Mouse (Mus musculus): Measurements from ENCODE around the gene Serpinb6a. TPM values are rescaled to one million over a fixed set of nuclear protein-coding genes. Genes with fewer than 3 reads are reported as not detected.
"Not testable (repeated sequence)": the region's sequence is repeated elsewhere in the genome, so short reads cannot be mapped to it uniquely, and the experiment has no call there.

Serpinb6a gene
- total and polyA plus RNA-seq, 3 experiments, result 102 to 541 (median 437) TPM

- no peak for DNase-seq
Observed at GRCm38 (mm10) chr13:33989625-33990024, 13.0 kb downstream of the Serpinb6a start.

GRCm38 (mm10) chr13:33966574-33966973 lies 36.0 kb downstream of the Serpinb6a start:
- no peak for DNase-seq

GRCm38 (mm10) chr13:33966025-33966412 lies 36.6 kb downstream of the Serpinb6a start:
- no peak for DNase-seq

DNA sequence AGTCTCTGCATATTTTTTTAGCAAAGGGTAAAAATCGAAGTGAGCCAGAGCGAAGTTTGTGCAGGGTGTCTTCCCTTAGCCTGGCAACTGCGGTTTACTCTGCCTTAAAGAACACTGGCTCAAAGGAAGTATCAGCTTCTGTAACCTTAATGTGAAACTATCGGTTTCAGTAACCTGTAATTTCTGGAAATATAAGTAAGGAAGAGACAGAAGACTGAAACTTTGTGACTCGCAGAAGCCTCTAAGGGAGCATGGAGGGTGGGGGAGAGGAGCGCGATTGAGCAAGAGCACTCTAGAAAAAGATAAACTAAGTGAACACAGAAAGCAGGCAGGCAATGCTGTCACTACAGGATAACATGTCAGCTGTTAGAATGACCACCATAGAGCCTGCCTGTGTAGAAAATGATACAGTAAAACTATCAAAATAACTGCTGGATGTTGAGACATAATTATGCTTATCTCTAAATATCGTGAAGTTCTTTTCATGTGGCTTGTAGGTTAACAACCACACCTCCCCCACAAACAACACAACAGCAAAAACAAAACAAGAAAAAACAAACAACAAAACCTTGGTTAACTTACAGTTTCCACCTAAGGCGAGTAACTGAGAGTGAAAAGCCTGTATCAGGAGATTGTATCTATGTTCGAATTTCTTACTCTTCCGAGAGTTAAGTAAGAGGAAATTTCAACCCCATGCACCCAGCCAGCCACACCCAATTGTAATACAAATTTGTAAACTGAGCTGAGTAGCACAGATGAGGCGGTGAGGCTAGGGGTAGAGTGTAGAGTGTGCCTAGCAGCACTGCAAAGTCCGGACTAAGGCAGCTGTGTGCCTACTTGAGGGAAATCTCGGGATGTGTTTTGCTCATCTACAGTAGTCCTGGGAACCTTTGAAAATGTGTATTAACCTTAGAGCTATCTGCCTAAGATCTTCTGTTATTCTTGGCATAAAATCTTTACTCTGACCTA lies 37.3 kb downstream of the Serpinb6a start:
- peak; percentile 49 for DNase-seq

DNA sequence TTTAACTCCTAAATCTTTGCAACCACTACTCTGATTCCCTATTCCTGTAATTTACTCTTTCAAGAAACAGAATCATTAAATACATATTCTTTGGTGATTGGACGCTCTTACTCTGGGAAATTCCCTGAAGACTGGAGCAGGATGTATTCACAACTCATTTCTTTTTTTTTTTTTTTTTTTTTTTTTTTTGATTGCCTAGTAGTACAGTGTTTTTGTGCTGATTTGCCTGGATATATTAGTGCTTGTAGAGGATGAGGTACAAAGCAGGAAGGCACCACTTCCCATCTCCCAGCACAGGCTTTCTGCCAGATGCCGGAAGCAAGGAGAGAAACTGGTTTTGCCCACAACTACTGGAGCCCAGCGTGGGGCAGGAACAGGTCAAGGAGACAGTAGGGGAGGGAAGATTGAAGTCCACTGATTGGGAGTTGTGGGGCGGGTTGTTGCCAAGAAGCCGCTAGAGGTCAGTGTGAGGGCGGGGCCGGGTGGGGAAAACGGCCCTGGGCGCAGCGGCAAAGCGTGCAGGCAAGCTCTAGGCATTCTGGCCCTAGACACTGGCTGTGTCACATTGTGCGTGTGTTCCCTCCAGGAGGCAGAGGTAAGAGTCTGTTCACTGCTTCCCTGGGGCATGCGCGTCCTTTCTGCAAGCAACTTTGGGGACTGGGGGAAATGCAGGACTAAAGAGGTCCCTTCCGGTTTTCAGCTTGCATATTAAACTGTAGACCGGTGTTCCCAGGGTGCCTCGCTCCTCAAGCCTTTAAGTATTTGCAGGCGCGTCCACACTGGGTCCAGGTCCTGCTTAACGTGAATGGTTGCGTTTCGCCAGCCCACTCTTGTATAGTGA lies 38.2 kb downstream of the Serpinb6a start, which contains the start of gene Nqo2:
TSS of gene Nqo2 (plus strand) at position 482 of the 841 bp plus-strand sequence.
- peak; percentile 91 for DNase-seq

DNA sequence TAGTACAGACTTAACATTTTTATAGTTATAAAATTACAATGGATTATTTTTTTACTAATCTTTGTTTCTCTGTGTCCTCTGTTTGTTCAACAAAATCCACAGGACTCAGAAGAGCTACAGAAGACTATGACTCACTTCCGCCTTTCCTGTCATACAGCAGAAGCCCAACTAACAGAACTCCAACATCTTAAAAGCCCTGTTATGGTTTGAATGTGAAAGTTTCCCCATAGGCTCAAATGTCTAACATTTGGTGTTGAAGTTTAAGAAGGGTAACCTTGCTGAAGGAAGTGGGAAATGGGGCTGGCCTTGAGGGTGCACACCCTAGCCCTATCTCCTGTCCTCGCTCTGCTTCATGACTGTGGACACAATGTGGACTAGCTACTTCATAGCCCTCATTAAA lies 42.8 kb downstream of the Serpinb6a start:
- DNase-seq, result no peak

DNA sequence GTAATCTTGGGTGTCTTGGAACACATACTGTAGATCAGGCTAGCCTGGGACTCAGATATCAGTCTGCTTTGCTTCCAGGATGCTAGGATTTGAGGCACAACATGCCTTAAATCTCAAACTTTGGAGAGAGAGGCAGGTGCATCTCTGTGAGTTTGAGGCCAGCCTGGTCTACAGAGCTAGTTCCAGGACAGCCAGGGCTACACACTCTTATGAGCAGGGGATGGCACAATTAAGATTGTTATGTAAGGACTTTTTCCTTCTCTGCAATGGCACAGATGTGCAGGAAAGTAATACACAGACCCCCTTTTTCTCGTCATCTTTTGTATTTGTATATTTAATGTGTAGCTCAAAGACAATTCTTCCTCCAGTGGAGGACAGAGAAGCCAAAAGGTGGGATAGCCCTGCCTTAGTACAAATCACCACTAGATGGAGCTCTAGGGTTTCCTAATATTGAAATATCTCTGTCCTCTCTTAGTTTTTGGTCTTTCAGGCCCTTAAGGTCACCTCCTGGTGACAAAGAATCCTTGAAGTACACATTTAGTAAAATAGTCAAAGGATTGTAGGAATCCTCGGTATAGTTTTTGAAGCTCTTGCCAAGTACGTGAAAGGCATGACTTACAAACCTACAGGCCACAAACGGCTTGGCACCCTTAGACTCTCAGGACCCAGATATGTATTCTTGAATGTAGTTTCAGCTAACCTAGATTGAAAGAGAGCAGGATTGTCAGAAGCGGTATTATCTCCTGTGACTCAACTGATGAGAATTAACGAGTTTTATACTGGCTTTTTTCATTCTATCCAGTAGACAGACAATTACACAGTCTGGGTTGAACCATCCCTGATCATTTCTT lies 45.8 kb downstream of the Serpinb6a start:
- peak; percentile 41 for DNase-seq

DNA sequence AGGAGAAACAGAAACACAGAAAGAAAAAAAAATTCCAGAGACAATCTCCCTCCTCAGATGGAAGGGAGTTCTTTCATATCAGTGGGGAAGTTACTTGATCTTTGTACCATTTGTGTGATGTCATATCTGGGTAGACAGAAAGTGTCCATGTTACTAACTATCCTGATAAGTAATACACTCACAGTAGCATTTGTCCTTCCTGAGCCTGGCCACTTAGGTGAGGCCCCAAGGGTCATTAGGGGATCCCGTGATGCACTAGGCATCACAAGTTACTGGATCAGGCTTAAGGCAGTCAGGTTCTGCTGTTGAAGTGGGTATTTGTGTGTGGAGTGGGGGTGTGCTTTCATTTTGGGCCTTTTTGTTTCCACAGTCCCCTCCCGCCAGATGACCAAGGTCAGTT lies 49.6 kb downstream of the Serpinb6a start:
- peak; percentile 37 for DNase-seq

GRCm38 (mm10) chr13:33952075-33952449 lies 50.5 kb downstream of the Serpinb6a start:
- peak; percentile 74 for DNase-seq

DNA sequence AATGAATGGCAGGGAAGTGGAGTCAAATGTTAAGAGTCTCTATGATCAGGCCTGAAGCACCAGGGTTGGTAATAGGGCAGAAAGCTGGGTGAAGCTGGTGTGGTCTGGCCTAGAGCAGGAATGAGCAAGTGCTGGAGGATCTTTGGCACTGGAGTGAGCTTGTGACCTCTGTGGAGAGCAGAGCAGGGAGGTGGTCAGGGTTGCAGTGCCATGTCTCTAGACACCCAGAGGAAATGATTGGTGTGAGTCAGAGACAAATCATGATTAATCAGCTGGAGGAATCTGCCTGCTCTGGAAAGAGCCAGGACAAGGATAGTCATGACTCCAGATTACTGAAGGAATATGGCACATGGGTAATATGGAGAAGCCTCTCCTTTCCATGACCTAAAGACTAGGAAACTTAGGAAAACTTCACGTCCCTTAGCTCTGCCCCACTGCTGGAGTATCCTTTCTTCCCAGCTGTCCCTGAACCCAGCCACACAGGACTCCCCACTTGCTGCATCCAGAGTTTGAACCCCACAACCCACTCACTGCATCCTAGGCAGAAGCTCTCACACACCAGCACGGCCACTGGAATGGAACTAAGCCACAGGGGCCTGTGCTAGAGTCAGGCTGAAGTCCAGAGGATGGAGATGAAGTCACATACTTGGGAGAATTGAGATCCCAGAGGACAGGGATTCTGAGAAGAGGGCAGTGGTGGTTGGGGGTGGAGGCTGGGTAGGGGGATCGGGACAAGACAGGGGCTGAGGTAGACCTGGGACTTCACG lies 51.1 kb downstream of the Serpinb6a start:
- peak; percentile 88 for DNase-seq

- DNase-seq, result peak; percentile 60
Observed at GRCm38 (mm10) chr13:33942212-33942779, 60.3 kb downstream of the Serpinb6a start.

GRCm38 (mm10) chr13:33941288-33941808 lies 61.2 kb downstream of the Serpinb6a start:
- DNase-seq, result peak; percentile 45

GRCm38 (mm10) chr13:33937587-33937986 lies 65.0 kb downstream of the Serpinb6a start:
- DNase-seq, result not testable (repeated sequence)

GRCm38 (mm10) chr13:33937151-33937550 lies 65.4 kb downstream of the Serpinb6a start:
- no peak for DNase-seq

- peak; percentile 88 for DNase-seq
Observed at GRCm38 (mm10) chr13:33935465-33936181, 67.0 kb downstream of the Serpinb6a start.

DNA sequence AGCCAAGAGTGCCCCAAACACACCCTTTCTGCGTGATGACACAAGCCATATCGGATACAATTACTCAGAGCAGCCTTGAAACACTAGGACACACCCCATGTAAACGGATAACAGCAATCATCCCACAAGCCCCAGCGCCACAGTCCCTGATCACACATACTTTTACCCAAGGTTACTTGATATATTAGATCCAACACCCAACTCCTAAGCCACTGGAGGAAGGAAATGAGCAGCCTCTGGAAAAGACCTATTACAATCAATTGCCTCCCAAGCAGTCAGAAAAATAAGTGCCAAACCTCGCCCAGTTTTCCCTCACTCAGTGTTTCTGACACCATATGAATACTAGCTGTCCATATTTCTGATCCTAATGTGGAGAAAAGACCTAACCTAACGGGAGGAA lies 67.9 kb downstream of the Serpinb6a start:
- peak; percentile 81 for DNase-seq

- peak; percentile 26 for DNase-seq
Observed at GRCm38 (mm10) chr13:33930912-33931311, 71.7 kb downstream of the Serpinb6a start.

GRCm38 (mm10) chr13:33930281-33930680 lies 72.3 kb downstream of the Serpinb6a start:
- DNase-seq, result no peak

DNA sequence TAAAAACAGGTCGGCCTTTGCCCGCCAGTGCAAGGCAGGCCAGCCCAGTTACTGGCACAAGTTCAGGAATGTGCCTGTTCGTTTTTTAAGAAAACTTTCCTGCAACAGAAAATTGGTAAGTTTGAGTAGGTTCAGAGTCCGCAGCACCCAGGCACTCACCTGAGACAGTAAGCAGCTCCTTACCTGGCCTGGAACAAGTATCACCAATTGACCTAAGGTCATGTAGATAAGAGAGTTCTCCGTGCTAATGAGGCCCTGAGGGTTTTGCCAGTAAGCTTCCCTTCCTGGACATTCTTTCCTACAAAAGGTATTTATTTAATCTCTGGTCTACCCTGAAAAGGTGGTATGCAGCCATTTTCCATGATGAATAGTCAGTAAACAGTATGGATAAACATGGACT lies 80.9 kb downstream of the Serpinb6a start:
- no peak for DNase-seq

DNA sequence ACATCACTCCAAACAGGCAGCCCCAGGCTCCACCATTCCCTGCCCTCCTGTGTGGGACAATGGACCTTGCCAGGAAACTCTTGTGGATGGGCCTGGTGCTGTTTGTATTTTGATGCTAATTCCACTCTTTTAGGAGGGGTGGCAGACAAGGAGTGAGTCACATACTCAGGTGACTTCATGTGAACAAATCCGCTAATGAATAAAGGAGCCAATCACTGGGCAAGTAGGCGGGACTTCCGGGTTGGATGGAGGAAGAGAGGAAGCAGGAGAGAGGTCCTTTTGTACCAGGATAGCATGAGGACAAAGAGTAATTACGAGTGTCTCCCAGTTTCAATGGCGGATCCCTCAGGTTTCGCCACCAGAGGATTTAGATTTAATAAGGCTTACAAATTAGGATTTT lies 81.6 kb downstream of the Serpinb6a start:
- no peak for DNase-seq
